Mouse (Mus musculus) liver, embryonic 16.5 days (tissue): ENCODE results near the gene Rwdd2b. TPM values are rescaled to one million over a fixed set of nuclear protein-coding genes. Genes with fewer than 3 reads are reported as not detected.

Experiments used
- ATAC-seq: fragments of 200-750 bp; cut with Nextera tagmentation; 2 replicates; pipeline ENCODE4 v1.8.0; 2017; ENCODE audit warnings: low read depth, mild to moderate bottlenecking, moderate number of reproducible peaks, moderate library complexity
- H3K27ac ChIP-seq: fragments of 300-500 bp; sonication (generic); 2 replicates; pipeline ENCODE4 v1.5.1; 2014; ENCODE audit warnings: mild to moderate bottlenecking, low read length
- H3K27me3 ChIP-seq: fragments of 300-500 bp; sonication (generic); 2 replicates; pipeline ENCODE4 v1.6.1; 2014; ENCODE audit warnings: low read depth, low read length, mixed read lengths; ENCODE audit not compliant: control insufficient read depth, insufficient read depth
- H3K36me3 ChIP-seq: fragments of 300-500 bp; sonication (generic); 2 replicates; pipeline ENCODE4 v1.6.1; 2014; ENCODE audit warnings: mild to moderate bottlenecking; ENCODE audit not compliant: control insufficient read depth, insufficient read depth
- H3K4me1 ChIP-seq: fragments of 300-500 bp; sonication (generic); 2 replicates; pipeline ENCODE4 v1.6.1; 2014; ENCODE audit warnings: low read depth, low read length, mixed read lengths; ENCODE audit not compliant: control insufficient read depth
- H3K4me2 ChIP-seq: fragments of 300-500 bp; sonication (generic); 2 replicates; pipeline ENCODE4 v1.6.1; 2014; ENCODE audit warnings: low read depth, low read length, mixed read lengths
- H3K4me3 ChIP-seq: fragments of 300-500 bp; sonication (generic); 2 replicates; pipeline ENCODE4 v1.5.1; 2014; ENCODE audit warnings: low read depth, mild to moderate bottlenecking, low read length
- H3K9ac ChIP-seq: fragments of 300-500 bp; sonication (generic); 2 replicates; pipeline ENCODE4 v1.6.1; 2014; ENCODE audit warnings: low read depth, low read length
- H3K9me3 ChIP-seq: fragments of 300-500 bp; sonication (generic); replicated peaks from 2 replicates; pipeline ENCODE4 v1.6.1; 2016; ENCODE audit warnings: low read length; ENCODE audit not compliant: control insufficient read depth
- WGBS: fragments of 180-500 bp; shearing (Covaris S2); extraction: QIAGEN DNeasy Blood & Tissue Kit; methylation state at CpG from one replicate; pipeline ENCODE4 v1.1.7; 2014; ENCODE audit not compliant: insufficient replicate concordance; 5-methylcytosine and 5-hydroxymethylcytosine counted together
- polyA plus RNA-seq: library from polyadenylated mRNA; unstranded; fragments of >200 nt; fragmentation: Nextera tagmentation; extraction: Ambion mirVana; gene quantifications from 2 replicates; pipeline ENCODE4 v1.2.1, GENCODE M21; 2015

Gene Rwdd2b
- polyA plus RNA-seq, 1 experiment from 2014 or later = 4.1 TPM

- H3K4me1 ChIP-seq = peaks cover 9% of the 10 kb centered on the region
- H3K27me3 ChIP-seq = no peaks in the 10 kb centered on the region
- WGBS = 74% methylated on average over 3 of the region's 3 CpGs
- ATAC-seq = no peak
- H3K9ac ChIP-seq = no peak overlapping the region
- H3K4me3 ChIP-seq = no peak overlapping the region
- no peaks in the 10 kb centered on the region for H3K9me3 ChIP-seq
- no peak overlapping the region for H3K4me2 ChIP-seq
- H3K36me3 ChIP-seq = no peaks in the 10 kb centered on the region
- no peak overlapping the region for H3K27ac ChIP-seq
Observed at GRCm38 (mm10) chr16:87445528-87445927, 5.2 kb upstream of the Rwdd2b start.

- H3K27me3 ChIP-seq = no peaks in the 10 kb centered on the region
- H3K9ac ChIP-seq = no peak overlapping the region
- no peak for ATAC-seq
- H3K4me2 ChIP-seq = no peak overlapping the region
- H3K4me1 ChIP-seq = peaks cover 9% of the 10 kb centered on the region
- H3K4me3 ChIP-seq = no peak overlapping the region
- no peaks in the 10 kb centered on the region for H3K9me3 ChIP-seq
- H3K27ac ChIP-seq = no peak overlapping the region
- H3K36me3 ChIP-seq = no peaks in the 10 kb centered on the region
Observed at GRCm38 (mm10) chr16:87445110-87445509, 4.7 kb upstream of the Rwdd2b start.

GRCm38 (mm10) chr16:87444071-87444470, 3.7 kb upstream of the Rwdd2b start:
- no peaks in the 10 kb centered on the region for H3K27me3 ChIP-seq
- no peak overlapping the region for H3K9ac ChIP-seq
- no peak overlapping the region for H3K4me3 ChIP-seq
- H3K4me1 ChIP-seq = peaks cover 15% of the 10 kb centered on the region
- no peaks in the 10 kb centered on the region for H3K36me3 ChIP-seq
- ATAC-seq = no peak
- WGBS = 28% methylated on average over 1 of the region's 1 CpGs
- no peak overlapping the region for H3K27ac ChIP-seq
- no peak overlapping the region for H3K4me2 ChIP-seq
- H3K9me3 ChIP-seq = no peaks in the 10 kb centered on the region

- H3K36me3 ChIP-seq = no peaks in the 10 kb centered on the region
- H3K4me3 ChIP-seq = no peak overlapping the region
- no peak overlapping the region for H3K27ac ChIP-seq
- H3K9ac ChIP-seq = no peak overlapping the region
- ATAC-seq = no peak
- H3K27me3 ChIP-seq = no peaks in the 10 kb centered on the region
- no peaks in the 10 kb centered on the region for H3K9me3 ChIP-seq
- no peak overlapping the region for H3K4me2 ChIP-seq
- peaks cover 15% of the 10 kb centered on the region for H3K4me1 ChIP-seq
Observed at GRCm38 (mm10) chr16:87443245-87443644, 2.9 kb upstream of the Rwdd2b start.

GRCm38 (mm10) chr16:87442291-87442690, 1.9 kb upstream of the Rwdd2b start:
- H3K27me3 ChIP-seq = no peaks in the 10 kb centered on the region
- no peak overlapping the region for H3K9ac ChIP-seq
- H3K4me3 ChIP-seq = no peak overlapping the region
- H3K4me2 ChIP-seq = no peak overlapping the region
- H3K4me1 ChIP-seq = peaks cover 15% of the 10 kb centered on the region
- no peak overlapping the region for H3K27ac ChIP-seq
- ATAC-seq = no peak
- H3K9me3 ChIP-seq = no peaks in the 10 kb centered on the region
- H3K36me3 ChIP-seq = no peaks in the 10 kb centered on the region
- WGBS = 50% methylated on average over 5 of the region's 5 CpGs

GRCm38 (mm10) chr16:87441089-87441488, 716 bp upstream of the Rwdd2b start:
- no peaks in the 10 kb centered on the region for H3K36me3 ChIP-seq
- H3K9me3 ChIP-seq = no peaks in the 10 kb centered on the region
- peaks cover 15% of the 10 kb centered on the region for H3K4me1 ChIP-seq
- H3K4me2 ChIP-seq = peak overlapping the region; percentile 66
- peak overlapping the region; percentile 91 for H3K9ac ChIP-seq
- no peak for ATAC-seq
- peak overlapping the region; percentile 32; the same call in 1 of the 2 replicates for H3K27ac ChIP-seq
- H3K4me3 ChIP-seq = peak overlapping the region; percentile 87
- no peaks in the 10 kb centered on the region for H3K27me3 ChIP-seq
- WGBS = 7% methylated on average over 9 of the region's 9 CpGs

- no peak overlapping the region for H3K4me3 ChIP-seq
- H3K9ac ChIP-seq = no peak overlapping the region
- no peak overlapping the region for H3K4me2 ChIP-seq
- H3K36me3 ChIP-seq = no peaks in the 10 kb centered on the region
- 72% methylated on average over 8 of the region's 8 CpGs for WGBS
- no peak for ATAC-seq
- no peaks in the 10 kb centered on the region for H3K9me3 ChIP-seq
- no peaks in the 10 kb centered on the region for H3K27me3 ChIP-seq
- no peak overlapping the region for H3K27ac ChIP-seq
- H3K4me1 ChIP-seq = peaks cover 15% of the 10 kb centered on the region
Observed at GRCm38 (mm10) chr16:87438697-87439096, 1.7 kb downstream of the Rwdd2b start.

- no peak overlapping the region for H3K4me3 ChIP-seq
- no peaks in the 10 kb centered on the region for H3K9me3 ChIP-seq
- no peak overlapping the region for H3K27ac ChIP-seq
- peaks cover 18% of the 10 kb centered on the region for H3K4me1 ChIP-seq
- ATAC-seq = no peak
- H3K9ac ChIP-seq = no peak overlapping the region
- H3K4me2 ChIP-seq = no peak overlapping the region
- no peaks in the 10 kb centered on the region for H3K27me3 ChIP-seq
- no peaks in the 10 kb centered on the region for H3K36me3 ChIP-seq
- 85% methylated on average over 21 of the region's 21 CpGs for WGBS
Observed at GRCm38 (mm10) chr16:87437096-87437495, 3.3 kb downstream of the Rwdd2b start.

- Histone ChIP-seq H3K9me3 (no peaks in the 10 kb centered on the region), H3K9ac (no peak overlapping the region), H3K27ac (no peak overlapping the region), H3K4me2 (no peak overlapping the region), H3K27me3 (no peaks in the 10 kb centered on the region), H3K4me3 (no peak overlapping the region), H3K36me3 (no peaks in the 10 kb centered on the region), H3K4me1 (peaks cover 9% of the 10 kb centered on the region)
- ATAC-seq = no peak
- WGBS = 72% methylated on average over 13 of the region's 13 CpGs
Observed at GRCm38 (mm10) chr16:87435411-87436205, 4.8 kb downstream of the Rwdd2b start.
